Mouse (Mus musculus) hindbrain, postnatal 0 days (tissue): ENCODE results near the gene Ctdsp2. TPM values are rescaled to one million over a fixed set of nuclear protein-coding genes. Genes with fewer than 3 reads are reported as not detected.

Experiments used
- ATAC-seq: fragments of 200-750 bp; cut with Nextera tagmentation; 2 replicates; pipeline ENCODE4 v1.8.0; 2017; ENCODE audit warnings: mild to moderate bottlenecking, moderate TSS enrichment, moderate library complexity
- DNase-seq: peaks from one replicate; pipeline ENCODE4 v3.0.0-alpha.2; 2015; ENCODE audit warnings: low spot score
- H3K27ac ChIP-seq: fragments of 300-500 bp; sonication (generic); 2 replicates; pipeline ENCODE4 v1.5.1; 2014; ENCODE audit warnings: mild to moderate bottlenecking
- H3K27me3 ChIP-seq: fragments of 300-500 bp; sonication (generic); 2 replicates; pipeline ENCODE4 v1.6.1; 2014; ENCODE audit warnings: low read length, mixed read lengths; ENCODE audit not compliant: insufficient read depth
- H3K36me3 ChIP-seq: fragments of 300-500 bp; sonication (generic); 2 replicates; pipeline ENCODE4 v1.6.1; 2014; ENCODE audit warnings: low read length, mixed read lengths; ENCODE audit not compliant: insufficient read depth
- H3K4me1 ChIP-seq: fragments of 300-500 bp; sonication (generic); 2 replicates; pipeline ENCODE4 v1.6.1; 2014; ENCODE audit warnings: antibody characterized with exemption, low read length, mixed read lengths; ENCODE audit not compliant: insufficient read depth
- H3K4me2 ChIP-seq: fragments of 300-500 bp; sonication (generic); 2 replicates; pipeline ENCODE4 v1.6.1; 2014; ENCODE audit warnings: low read depth, mild to moderate bottlenecking, low read length, moderate library complexity, mixed read lengths
- H3K4me3 ChIP-seq: fragments of 300-500 bp; sonication (generic); 2 replicates; pipeline ENCODE4 v1.5.1; 2014; ENCODE audit warnings: low read length
- H3K9ac ChIP-seq: fragments of 300-500 bp; sonication (generic); replicated peaks from 2 replicates; pipeline ENCODE4 v1.6.1; 2014; ENCODE audit warnings: mild to moderate bottlenecking, low read length, moderate library complexity, mixed read lengths
- H3K9me3 ChIP-seq: fragments of 300-500 bp; sonication (generic); 2 replicates; pipeline ENCODE4 v1.6.1; 2016; ENCODE audit warnings: low read length, mixed read lengths
- CTCF ChIP-seq: IDR thresholded peaks from 2 replicates; pipeline ENCODE4 v1.5.1; 2016; ENCODE audit warnings: antibody characterized with exemption, control low read depth, low read depth
- WGBS: fragments of 180-500 bp; shearing (Covaris S2); extraction: QIAGEN DNeasy Blood & Tissue Kit; methylation state at CpG from one replicate; pipeline ENCODE4 v1.1.7; 2014; 5-methylcytosine and 5-hydroxymethylcytosine counted together
- polyA plus RNA-seq: library from polyadenylated mRNA; unstranded; fragments of >200 nt; fragmentation: Nextera tagmentation; extraction: Ambion mirVana; gene quantifications from 2 replicates; pipeline ENCODE4 v1.2.1, GENCODE M21; 2015
- total RNA-seq: library from RNA; depleted of rRNA; stranded (reverse); fragments of >200 nt; gene quantifications from 2 replicates; pipeline ENCODE4 v1.2.3, GENCODE M21; 2014

Gene Ctdsp2
- total and polyA plus RNA-seq, 2 experiments from 2014 or later, result 16.7 to 64.5 TPM

GRCm38 (mm10) chr10:126987183-126988118 is 8.9 kb downstream of the Ctdsp2 start:
- Histone ChIP-seq H3K4me1 (peaks cover 42% of the 10 kb centered on the region), H3K4me3 (no peak overlapping the region)
- TF ChIP-seq CTCF, result no peak

GRCm38 (mm10) chr10:126988513-126989165 is 10.1 kb downstream of the Ctdsp2 start:
- no peak overlapping the region for H3K9ac ChIP-seq
- peaks cover 14% of the 10 kb centered on the region; the same call in 1 of the 2 replicates for H3K36me3 ChIP-seq
- no peaks in the 10 kb centered on the region for H3K27me3 ChIP-seq
- WGBS, result 61% methylated on average over 5 of the region's 5 CpGs
- DNase-seq, result no peak
- ATAC-seq, result no peak
- peaks cover 33% of the 10 kb centered on the region for H3K4me1 ChIP-seq
- H3K4me3 ChIP-seq, result no peak overlapping the region
- H3K9me3 ChIP-seq, result no peaks in the 10 kb centered on the region
- no peak overlapping the region for H3K27ac ChIP-seq
- no peak for TF ChIP-seq CTCF
- no peak overlapping the region for H3K4me2 ChIP-seq

More at GRCm38 (mm10) chr10:126987183-126988118, 8.9 kb downstream of the Ctdsp2 start:
- WGBS, result 60% methylated on average over 8 of the region's 8 CpGs
- DNase-seq, result no peak
- Histone ChIP-seq H3K9ac (0 out of 2 replicates have a peak overlapping the region, but pooled peaks have one; percentile 15), H3K4me2 (no peak overlapping the region), H3K27ac (peak overlapping the region; percentile 71), H3K36me3 (peaks cover 2% of the 10 kb centered on the region; the same call in 1 of the 2 replicates), H3K27me3 (no peaks in the 10 kb centered on the region), H3K9me3 (no peaks in the 10 kb centered on the region)
- no peak for ATAC-seq

- H3K36me3 ChIP-seq, result peaks cover 29% of the 10 kb centered on the region; the same call in 1 of the 2 replicates
- 60% methylated on average over 7 of the region's 7 CpGs for WGBS
- H3K4me2 ChIP-seq, result no peak overlapping the region
- ATAC-seq (peak; percentile 76), DNase-seq (peak; percentile 90)
- no peaks in the 10 kb centered on the region for H3K9me3 ChIP-seq
- no peak overlapping the region for H3K9ac ChIP-seq
- no peak overlapping the region for H3K27ac ChIP-seq
- H3K4me3 ChIP-seq, result no peak overlapping the region
- peaks cover 16% of the 10 kb centered on the region for H3K4me1 ChIP-seq
- TF ChIP-seq CTCF, result peak; percentile 97
- no peaks in the 10 kb centered on the region for H3K27me3 ChIP-seq
Observed at GRCm38 (mm10) chr10:126990313-126991056, 12.0 kb downstream of the Ctdsp2 start.

GRCm38 (mm10) chr10:126991676-126992075 is 13.2 kb downstream of the Ctdsp2 start:
- TF ChIP-seq CTCF, result no peak
- 53% methylated on average over 3 of the region's 3 CpGs for WGBS
- Histone ChIP-seq H3K9ac (no peak overlapping the region), H3K27ac (no peak overlapping the region), H3K4me2 (no peak overlapping the region), H3K36me3 (peaks cover 29% of the 10 kb centered on the region; the same call in 1 of the 2 replicates), H3K4me1 (peaks cover 10% of the 10 kb centered on the region), H3K4me3 (no peak overlapping the region), H3K27me3 (no peaks in the 10 kb centered on the region), H3K9me3 (no peaks in the 10 kb centered on the region)
- DNase-seq (no peak), ATAC-seq (no peak)

- H3K36me3 ChIP-seq, result peaks cover 41% of the 10 kb centered on the region
Observed at GRCm38 (mm10) chr10:126993621-126994020, 15.1 kb downstream of the Ctdsp2 start.

GRCm38 (mm10) chr10:126997340-126998113 is 19.0 kb downstream of the Ctdsp2 start:
- no peaks in the 10 kb centered on the region for H3K4me1 ChIP-seq
- H3K4me3 ChIP-seq, result no peak overlapping the region
- H3K36me3 ChIP-seq, result peaks cover 39% of the 10 kb centered on the region
- H3K9me3 ChIP-seq, result no peaks in the 10 kb centered on the region
- WGBS, result 69% methylated on average over 13 of the region's 13 CpGs
- H3K4me2 ChIP-seq, result no peak overlapping the region
- no peaks in the 10 kb centered on the region for H3K27me3 ChIP-seq
- no peak overlapping the region for H3K9ac ChIP-seq
- H3K27ac ChIP-seq, result no peak overlapping the region
- TF ChIP-seq CTCF, result no peak
- DNase-seq (no peak), ATAC-seq (0 out of 2 replicates have a peak, but pooled peaks have one; percentile 24)

More at GRCm38 (mm10) chr10:126993621-126994020, 15.1 kb downstream of the Ctdsp2 start:
- Histone ChIP-seq H3K4me1 (no peaks in the 10 kb centered on the region), H3K9me3 (no peaks in the 10 kb centered on the region), H3K27ac (no peak overlapping the region), H3K27me3 (no peaks in the 10 kb centered on the region), H3K4me3 (no peak overlapping the region), H3K4me2 (no peak overlapping the region), H3K9ac (no peak overlapping the region)
- no peak for ATAC-seq
- TF ChIP-seq CTCF, result no peak
- 89% methylated on average over 3 of the region's 3 CpGs for WGBS
- DNase-seq, result no peak
